Mouse (Mus musculus) naive thymus-derived CD4-positive, alpha-beta T cell, adult 2 months (primary cell): ENCODE measurements around the gene Cdcp2.

Experiments used
- DNase-seq: peaks from one replicate; pipeline ENCODE4 v3.0.0-alpha.2; 2011; ENCODE audit warnings: low read depth

Gene Cdcp2

GRCm38 (mm10) chr4:107134891-107135290 lies 38.2 kb downstream of the Cdcp2 start:
- DNase-seq: no peak

DNA sequence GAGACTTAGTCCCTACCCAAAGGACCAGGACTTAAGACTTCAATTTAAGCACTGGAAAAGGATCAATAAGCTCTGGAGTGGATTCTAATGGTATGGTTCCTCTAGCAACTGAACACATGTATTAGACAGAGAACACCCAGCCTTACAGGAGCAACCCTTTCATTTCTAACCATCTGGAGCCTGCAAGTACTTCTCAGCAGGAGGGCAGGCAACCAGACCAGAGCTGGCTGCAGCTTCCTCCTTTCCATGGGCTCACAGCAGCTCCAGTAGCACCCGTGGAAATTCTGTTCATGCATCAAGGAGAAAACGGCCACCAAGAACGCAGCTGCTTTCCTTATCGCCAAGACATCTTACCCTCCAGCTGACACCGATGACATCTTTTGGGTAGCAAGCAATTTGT lies 39.0 kb downstream of the Cdcp2 start:
- no peak for DNase-seq

GRCm38 (mm10) chr4:107136531-107136930 lies 39.8 kb downstream of the Cdcp2 start:
- no peak for DNase-seq

DNA sequence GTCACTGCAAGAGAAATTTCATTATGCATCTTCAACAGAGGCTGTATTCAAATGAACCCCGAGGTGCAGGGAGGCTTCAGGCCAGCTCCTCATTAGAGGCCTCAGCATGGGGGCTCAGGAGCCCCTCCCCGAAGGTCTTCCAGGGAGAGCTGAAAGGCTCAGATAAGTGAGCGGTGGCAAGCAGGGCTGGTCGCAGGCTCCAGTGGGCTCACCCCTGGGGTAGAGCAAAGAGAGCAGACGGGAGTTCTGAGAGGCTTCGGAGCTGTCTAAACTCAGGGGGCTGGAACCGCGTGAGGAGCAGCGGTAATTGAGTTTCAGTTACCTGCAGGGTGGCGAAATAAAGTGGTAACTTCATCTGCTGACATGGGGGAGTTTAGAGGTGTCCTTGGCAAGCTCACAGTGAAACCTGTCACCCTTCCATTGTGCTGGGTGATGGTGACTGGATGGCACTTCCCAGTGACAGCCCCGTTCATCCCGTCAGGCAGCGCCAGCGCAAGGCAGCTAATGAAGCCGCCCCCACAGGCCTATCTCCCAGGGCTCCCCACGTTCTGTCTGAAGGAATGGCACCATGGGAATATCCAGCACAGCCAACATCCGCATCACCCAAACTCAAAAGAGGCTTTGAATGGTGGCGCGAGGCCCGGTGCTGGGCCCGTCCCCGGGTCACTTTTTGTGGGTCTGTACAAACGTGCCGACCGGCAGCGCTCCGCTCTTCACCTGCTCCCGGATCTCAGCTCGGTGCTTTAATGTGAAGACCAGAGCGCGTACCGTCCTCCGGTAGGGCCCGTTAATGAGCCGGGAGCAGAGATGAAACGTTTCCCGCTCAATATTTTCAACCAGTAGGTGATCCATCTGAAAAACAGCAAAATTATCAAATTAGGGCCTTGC lies 42.5 kb downstream of the Cdcp2 start:
- DNase-seq: no peak

DNA sequence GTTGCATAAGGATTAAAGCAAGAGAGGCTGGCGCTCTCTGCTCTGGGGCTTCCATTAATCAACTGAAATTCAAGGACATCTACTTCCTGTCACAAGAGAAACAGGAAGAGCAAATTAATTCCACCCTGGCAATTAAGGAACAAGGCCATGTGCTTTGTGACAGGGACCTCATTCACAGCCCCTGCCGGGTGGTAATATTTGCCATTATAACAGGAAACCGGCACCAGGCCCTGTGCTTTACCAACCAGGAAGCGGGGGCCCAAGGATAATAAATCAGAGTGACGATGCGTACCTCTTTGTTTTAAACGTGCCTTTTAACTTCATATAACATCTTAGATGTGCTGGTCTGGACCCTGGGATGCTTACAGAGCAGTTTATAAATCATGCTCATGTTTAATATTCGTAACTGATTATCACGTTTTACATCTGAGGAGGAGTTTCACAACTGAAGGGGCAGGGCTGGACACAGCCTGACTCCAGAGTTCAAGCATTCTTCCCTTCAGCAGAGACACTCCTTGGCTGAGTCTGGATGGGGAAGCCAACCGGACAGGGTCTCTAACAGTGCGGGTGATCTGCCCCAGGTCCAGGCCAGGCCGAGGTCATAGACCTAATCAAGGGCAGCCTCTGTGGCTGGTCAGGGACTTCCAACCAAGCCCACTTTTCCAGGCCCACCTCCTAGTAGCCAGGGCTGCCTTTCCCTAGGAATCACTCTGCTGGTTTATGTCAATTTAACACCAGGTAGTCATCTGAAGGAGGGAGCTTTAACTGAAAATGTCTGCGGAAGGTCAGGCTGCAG lies 43.3 kb downstream of the Cdcp2 start:
- DNase-seq: no peak

DNA sequence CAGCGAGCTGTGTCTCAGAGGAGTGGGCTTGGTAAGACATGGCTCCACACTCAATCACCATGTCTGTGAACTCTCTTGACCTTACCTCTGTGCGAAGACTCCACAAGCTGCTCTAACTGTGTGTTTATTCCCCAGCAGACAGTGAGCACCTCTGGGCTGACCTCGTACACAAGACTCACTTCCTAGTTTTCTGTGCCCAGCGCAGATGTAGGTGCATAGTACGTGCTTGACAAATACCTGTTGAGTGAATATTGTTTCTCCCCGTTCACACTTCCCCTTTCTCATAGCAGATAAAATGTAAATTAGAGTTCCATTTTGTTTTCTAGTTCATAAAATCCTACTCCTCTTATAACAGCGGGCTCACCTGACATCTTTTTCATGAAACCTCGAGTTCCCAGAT lies 46.8 kb downstream of the Cdcp2 start:
- no peak for DNase-seq

DNA sequence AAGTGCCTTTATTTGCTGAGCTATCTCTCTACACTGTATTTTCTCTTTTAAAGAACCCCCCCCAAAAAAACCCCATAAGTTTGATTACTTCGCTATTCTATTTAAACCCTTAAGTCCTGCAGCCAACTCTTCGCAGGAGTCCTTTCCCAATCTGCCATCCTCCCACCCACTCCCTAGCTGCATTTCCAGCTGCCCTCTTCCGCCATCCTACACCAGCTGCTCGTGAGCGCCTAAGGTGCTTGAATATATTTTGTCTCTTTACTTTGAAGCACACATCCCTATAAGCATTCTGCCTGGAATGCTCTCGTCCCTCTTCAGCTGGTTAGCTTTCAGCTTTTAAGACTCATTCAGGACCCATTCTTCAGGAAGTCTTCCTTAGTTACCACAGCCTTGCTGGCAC lies 54.3 kb downstream of the Cdcp2 start:
- no peak for DNase-seq

GRCm38 (mm10) chr4:107152571-107152970 lies 55.9 kb downstream of the Cdcp2 start:
- DNase-seq: no peak

GRCm38 (mm10) chr4:107156983-107157401 lies 60.3 kb downstream of the Cdcp2 start:
- DNase-seq: no peak

DNA sequence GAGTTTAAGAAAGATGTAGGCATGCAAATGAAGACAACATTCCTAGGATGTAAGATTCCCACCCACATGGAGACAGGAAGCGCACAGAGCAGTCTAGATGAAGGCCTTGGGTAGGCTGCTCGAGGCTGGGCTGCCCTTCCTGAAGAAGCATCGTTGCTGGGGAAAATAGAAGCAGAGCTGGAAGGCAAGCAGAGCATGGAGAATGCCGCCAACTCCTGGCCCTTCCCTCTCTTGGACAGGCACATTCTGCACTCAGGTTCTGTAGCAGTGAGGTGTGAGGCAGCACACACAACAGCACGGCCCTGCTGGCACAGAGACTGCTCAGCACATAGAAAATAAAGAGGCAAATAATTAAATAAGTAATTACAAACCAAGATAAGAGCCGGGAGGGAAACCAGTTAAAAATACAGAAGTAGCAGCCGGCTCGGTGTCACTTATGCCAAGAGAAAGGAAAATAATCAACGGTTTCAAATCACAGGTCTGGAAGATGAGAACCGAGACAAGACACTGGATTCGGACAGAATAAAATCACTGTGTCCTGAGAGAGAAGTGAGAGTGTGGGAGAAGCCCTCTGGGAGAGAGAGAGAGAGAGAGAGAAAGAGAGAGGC lies 62.6 kb downstream of the Cdcp2 start:
- no peak for DNase-seq

DNA sequence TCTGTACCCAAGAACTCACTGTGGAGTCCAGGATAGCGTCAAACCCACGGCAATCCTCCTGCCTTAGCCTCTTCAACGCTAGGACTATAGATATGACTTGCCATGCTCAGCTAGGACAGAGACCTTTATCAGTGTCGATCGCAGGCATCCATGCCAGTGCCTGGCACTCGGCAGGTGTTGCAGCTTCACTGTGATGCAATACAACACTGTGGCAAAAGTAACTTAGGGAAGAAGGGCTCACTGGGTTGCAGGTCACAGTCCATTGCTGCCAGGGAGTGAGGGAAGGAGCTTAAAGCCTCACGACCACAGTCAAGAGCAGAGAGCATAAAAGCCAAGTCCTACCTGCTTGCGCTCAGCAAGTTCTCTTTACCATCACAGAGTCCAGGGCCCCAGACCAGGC lies 63.5 kb downstream of the Cdcp2 start:
- no peak for DNase-seq
